Mouse (Mus musculus): ENCODE results near the gene Jph3. TPM values are rescaled to one million over a fixed set of nuclear protein-coding genes. Genes with fewer than 3 reads are reported as not detected.
A peak's percentile ranks its signal among the peaks of the same experiment; 100 is the strongest.

Gene Jph3
- total RNA-seq, 4 experiments from 2014 or later, result 260 to 313 (median 283) TPM

DNA sequence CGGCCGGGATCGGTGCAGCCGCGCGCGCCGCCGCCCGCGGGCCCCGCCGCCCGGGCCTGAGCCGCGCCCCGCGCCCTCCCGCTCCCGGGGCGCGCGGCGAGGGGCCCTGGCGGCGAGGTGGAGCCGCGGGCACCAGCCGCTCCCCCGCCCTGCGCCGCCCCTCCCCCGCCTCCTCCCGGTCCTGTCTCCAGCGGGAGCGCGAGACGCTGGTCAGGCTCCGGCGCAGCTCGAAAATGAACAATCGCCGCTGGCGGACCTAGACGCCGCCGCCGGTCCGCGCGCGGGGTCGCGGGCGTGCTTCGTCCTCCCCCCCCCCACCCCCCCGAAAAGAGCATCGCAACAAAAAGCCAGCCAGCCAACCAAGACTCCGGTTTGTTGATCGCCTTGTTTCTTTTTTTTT lies 747 bp downstream of the Jph3 start:
- no peak for DNase-seq (ENCODE audit: low spot score in 2 of 2)

DNA sequence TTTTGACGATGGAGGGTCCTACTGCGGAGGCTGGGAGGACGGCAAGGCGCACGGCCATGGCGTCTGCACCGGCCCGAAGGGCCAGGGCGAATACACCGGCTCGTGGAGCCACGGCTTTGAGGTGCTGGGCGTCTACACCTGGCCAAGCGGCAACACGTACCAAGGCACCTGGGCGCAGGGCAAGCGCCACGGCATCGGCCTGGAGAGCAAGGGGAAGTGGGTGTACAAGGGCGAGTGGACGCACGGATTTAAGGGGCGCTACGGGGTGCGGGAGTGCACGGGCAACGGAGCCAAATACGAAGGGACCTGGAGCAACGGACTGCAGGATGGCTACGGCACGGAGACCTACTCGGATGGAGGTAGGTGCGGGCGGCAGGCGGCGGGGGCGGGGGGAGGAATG lies 1.2 kb downstream of the Jph3 start:
- no peak for DNase-seq (ENCODE audit: low spot score in 2 of 2)

DNA sequence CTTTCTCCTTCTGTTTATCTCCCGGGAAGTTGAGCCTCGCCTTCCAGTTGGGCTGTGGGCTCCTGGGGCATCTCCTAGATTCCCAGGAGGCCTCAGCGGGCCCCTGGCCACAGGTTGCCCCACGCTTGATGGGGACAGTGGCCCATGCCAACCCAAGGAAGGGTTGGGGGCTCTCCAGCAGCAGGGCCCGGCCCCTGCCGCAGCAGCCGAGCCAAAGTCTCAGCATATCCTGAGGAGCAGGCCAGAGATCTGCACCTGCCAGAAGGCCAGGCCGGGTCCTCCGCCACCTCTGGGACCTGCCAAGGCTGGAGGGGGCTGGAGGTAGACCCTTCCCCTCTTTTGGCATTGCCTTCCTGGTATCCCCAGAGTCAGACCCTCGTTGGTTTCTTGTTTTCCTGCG lies 1.6 kb downstream of the Jph3 start:
- no peak for DNase-seq (ENCODE audit: low spot score in 2 of 2)

DNA sequence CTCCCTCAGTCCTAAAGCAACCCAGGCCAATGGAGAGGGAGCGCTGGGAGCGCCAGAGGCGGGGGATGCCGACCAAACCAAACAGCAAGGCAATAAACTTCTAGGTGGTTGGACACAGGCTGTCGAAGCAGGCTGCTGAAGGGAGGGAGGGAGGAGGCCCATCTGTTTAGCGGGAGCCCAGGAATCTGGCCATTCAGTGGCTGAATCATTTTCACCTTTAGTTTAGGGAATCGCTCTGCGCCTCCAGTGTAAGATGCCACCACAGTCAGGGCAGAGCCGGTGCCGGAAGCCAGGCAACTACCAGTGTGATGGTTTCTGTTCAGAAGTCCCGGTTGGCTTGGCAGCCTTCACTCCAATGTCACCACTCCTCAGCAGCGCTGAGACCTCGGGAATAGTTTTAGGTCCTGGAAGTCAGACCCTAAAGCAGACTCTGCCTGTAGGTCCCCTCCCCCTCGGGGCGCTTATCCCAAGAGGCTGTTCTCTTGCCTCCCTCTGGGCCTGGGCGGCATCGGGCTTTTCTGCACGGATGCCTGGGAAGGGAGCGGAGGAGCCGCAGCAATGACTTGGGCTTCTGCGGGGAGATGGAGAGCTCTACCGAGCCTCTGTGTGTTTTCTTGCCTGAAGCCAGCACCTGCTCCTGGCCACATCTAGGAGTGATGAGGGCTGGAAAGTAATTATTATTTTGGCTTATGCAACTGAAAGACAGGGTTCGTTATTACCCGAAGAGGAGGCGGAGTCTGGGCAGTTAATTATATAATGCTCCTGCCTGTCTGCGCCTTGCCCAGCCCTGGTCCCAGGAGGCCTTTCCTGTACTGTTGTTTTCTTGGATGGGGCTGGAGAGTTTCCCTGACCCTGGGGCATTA lies 2.3 kb downstream of the Jph3 start:
- DNase-seq (ENCODE audit: low spot score in 2 of 2), result peak; percentile 72 to 76

DNA sequence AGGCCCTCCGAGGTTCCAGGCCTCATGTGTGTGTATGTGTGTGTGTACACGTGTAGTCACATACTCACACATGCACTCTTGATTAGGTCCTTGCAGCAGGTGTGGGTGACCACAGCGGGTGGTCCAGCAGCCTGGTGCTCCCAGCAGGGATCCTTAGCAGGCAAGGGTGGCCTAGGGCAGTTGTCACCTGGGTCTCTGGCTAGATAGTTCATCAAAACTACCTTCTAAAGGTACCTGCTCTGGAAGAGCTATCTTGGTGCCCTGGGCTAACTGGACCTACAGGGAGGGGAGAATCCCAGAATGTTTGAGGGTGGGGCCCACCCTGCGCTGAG lies 2.9 kb downstream of the Jph3 start:
- no peak for DNase-seq (ENCODE audit: low spot score in 2 of 2)

DNA sequence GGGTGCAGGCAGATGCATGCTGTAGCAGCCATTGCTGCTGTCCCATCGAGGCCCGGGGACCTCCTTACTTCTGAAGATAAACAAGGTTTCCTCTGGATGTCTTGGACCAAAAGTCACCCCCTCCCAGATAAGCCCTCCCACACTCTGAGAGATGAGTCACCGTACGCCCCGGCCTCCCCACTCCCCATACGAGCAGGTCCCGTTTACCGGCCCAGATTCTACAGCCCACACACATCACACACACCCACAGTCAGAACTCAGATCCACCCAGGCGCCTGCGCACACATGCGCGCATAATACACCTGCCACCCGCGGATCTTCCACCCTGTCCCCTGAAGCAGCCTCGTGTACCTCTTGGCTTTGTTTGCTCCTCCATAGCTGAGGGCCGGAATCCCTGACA lies 4.8 kb downstream of the Jph3 start:
- peak; percentile 61 to 65 for DNase-seq (ENCODE audit: low spot score in 2 of 2)

DNA sequence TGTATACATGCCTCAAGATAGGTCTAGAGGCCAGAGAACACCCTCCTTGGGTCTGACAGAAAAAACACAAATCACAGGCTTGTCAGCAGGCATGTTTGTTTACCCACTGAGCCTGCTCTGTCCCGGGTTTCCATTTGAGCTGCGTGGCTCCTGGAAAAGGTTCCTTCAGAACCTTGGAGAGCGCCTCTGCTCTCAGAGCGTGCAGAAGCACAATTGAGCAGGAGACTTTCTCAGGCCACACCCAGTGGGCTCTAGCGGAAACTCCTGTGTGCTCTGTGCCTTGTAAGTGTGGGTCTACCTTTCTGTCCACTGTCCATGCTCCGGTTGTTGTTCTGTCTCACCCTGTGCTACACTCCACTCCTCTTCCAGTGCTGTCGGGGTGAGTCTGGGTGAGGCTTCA lies 6.8 kb downstream of the Jph3 start:
- no peak for DNase-seq (ENCODE audit: low spot score in 2 of 2)

DNA sequence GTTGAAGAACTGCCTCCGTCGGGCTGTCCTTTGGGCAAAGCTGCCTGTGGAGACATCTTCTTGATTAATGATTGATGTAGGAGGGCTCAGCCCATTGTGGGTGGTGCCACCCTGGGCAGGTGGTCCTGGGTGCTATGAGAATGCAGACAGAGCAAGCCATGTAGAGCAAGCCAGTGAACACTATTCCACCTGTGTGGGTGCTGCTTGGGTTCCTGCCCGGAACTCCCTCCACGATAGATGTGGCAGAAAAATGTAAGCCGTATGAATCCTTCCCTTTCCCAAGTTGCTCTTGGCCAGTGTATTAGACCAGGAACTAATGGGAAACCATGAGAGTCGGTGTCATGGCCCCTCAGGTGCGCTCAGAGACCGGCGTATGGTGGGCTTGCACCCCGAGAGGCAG lies 11.3 kb downstream of the Jph3 start:
- DNase-seq (ENCODE audit: low spot score in 2 of 2), result peak in 1 of 2 experiments; percentile 45

DNA sequence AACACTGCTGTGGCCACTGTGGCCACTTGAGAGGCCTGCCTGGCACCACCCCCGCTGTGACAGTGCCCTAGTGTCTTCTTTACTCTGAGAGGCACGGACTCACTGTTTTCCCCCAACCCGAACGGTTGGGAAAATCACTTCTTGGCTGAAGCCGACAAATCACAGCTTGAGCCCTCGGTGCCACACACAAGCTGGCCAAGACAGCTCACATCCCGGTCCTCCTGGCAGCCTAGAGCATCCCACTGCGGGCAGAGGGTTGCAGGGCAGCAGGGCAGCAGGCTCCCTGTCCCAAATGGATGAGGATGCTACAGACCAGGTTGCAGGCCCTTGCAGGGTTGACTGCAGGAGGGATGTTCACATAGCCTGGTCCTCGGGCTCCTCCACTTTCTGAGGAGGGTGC lies 20.1 kb downstream of the Jph3 start:
- DNase-seq (ENCODE audit: low spot score in 2 of 2), result no peak

DNA sequence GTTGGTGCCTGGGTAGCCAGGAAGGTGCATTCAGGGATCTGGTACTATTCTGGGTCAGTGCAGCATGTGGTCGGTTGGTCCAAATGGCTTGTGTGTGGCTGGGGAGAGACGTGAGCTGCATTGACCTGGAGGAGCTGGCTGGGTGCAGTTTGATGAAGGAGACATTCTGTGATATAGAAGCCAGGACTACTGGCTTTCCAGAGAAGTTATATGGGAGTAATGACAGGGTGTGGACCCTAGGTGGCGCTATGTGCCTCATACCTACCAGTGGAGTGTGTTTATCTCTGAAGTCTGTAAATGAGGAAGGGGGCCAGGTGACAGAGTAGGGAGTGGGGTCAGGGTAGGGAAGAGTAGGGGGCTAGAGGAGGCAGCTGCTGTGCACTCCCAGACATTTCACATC lies 21.1 kb downstream of the Jph3 start:
- DNase-seq (ENCODE audit: low spot score in 2 of 2), result no peak

DNA sequence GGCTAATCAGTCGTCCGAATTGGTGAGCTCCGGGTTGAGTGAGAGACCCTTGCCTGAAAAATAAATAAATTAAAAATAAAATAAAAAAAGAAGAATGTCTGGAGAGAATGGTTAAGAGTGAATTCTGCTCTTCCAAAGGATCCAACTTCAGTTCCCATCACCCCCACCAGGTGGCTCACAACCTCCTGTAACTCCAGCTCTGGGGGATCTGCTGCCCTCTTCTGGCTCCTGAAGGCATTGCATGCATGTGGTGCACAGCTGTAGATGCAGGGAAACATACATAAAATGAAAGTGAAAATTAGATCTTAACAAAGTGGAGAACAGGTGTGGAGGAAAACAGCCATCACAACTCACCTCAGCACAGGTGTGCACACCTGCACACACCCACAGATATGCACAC lies 22.0 kb downstream of the Jph3 start:
- DNase-seq (ENCODE audit: low spot score in 2 of 2), result peak in 1 of 2 experiments; percentile 55

DNA sequence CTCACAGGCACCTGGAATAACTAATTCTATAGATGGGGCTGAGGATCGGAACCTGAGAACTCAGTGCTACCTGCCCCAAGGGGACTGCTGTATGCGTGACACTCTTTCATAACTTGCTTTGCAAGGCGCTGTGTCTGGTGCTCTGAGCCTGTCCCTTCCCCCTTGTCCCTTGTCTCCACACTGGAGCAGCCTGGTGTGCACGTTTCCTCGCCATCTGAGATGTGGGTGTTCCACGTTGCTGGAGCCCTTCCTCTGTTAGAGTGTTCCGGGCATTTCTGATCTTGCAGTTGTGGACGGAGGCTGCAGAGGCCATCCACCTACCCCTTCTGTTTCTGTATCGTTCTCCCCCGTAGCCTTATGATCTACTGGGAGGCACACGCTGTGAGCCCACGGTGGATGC lies 29.0 kb downstream of the Jph3 start:
- DNase-seq (ENCODE audit: low spot score in 2 of 2), result no peak

DNA sequence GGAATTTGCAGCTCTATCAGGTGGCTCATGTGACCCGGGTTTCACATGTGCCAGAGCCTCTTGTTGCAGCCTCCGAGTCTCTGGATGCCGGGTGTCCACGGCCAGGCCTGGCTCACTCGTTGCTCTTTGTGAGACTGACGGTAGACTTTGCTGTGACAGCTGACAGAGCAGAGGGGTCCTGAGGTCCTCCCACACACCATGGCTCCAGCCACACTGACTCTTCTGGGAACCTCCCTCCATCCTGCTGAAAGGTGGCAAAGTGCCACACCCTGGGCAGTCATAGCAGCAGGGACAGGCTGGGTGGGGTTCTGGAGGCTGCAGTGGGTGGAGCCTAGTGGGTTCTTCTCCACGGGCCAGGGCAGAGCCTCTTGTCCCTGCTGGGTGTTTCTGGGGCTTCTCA lies 31.1 kb downstream of the Jph3 start:
- DNase-seq (ENCODE audit: low spot score in 2 of 2), result no peak

DNA sequence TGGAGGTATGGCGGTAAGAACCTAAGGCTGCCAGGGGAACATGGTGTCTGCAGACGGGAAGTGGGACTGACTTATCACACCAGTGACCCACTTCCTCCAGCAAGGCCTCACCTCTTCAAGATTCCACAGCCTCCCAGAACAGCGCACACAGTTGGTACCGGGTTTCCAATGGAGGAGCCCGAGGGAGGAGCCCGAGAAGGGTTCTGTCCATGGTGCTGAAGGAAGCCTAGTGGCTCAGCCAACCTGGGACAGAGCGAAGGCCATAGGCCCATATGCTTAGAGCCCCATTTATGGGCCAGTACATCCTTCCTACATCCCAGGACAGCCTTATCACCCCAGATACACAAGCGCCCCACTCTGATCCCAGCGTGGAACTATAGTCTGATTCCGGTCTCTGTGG lies 32.1 kb downstream of the Jph3 start:
- no peak for DNase-seq (ENCODE audit: low spot score in 2 of 2)

DNA sequence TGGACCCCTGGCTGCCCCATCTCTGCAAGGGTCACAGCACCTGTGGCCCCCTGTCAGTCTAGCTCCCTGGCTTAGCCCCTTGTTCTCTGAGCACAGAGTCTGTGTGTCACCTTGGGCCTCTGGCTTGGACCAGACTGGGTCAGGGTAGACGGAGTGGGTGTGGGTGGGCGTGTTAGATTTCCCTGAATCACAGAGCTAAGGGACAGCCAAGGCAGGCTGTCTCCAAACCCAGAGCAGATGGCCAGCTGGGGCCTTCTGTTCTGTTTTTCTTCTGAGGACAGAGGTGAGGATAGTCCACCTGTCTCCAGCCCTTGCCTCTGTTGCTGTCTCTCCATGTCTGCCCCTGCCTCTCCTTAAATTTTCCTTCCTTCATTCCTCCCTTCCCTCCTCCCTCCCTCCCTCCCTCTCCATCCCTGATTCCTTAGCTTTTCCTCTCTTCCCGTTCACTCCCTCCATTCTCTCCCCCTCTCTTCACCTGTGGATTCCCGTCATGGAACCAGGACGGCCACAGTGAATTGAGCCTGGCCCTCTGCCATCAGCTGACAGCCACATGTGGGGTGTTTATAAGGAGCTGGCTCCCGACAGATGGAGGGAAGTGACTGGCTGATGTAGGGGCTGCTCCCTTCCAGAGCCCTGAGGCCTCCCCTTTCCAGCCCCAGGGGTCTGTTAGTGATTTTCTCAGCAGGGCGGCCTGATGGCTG lies 33.7 kb downstream of the Jph3 start:
- no peak for DNase-seq (ENCODE audit: low spot score in 2 of 2)

DNA sequence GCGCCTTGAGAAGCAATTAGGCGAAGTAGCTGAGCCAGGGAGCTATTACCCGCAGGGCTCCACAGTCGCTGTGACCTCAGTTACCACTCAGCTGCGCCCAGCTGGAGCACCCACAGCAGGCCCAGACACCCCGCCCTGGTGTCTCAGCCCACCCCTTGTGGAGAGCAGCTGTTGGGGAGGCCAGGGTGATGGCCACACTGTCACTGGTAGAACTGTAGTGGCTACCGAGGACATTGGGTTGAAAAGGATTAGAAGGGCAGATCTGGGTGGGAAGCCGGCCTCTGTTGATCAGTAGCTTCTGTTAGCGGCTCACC lies 34.2 kb downstream of the Jph3 start:
- DNase-seq (ENCODE audit: low spot score in 2 of 2), result no peak

DNA sequence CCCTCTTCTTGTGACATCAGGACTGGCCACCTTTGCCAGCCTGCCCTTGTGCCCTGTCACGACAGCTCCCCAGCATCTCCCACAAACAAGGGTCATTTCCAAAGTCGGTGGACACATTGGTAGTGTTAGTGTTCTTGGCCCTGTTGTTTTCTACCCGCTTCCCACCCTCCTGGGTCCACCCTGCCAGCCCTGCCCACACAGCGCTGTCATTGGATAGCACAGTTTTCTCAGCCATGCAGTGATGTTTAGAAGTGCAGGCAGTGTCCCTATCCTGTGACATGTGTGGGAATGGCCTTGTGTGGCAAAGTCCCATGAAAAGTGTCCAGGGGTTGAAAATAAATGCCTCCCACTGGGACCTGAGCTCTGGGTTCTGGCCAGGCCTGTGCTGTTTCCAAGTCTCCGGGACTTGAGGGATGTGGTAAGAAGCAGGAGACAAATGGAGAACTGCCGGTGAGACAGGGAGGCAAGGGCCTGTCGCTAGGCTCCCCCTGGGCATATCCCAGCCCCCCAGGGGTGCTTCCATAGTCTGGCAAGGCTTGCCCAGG lies 36.2 kb downstream of the Jph3 start:
- no peak for DNase-seq (ENCODE audit: low spot score in 2 of 2)

DNA sequence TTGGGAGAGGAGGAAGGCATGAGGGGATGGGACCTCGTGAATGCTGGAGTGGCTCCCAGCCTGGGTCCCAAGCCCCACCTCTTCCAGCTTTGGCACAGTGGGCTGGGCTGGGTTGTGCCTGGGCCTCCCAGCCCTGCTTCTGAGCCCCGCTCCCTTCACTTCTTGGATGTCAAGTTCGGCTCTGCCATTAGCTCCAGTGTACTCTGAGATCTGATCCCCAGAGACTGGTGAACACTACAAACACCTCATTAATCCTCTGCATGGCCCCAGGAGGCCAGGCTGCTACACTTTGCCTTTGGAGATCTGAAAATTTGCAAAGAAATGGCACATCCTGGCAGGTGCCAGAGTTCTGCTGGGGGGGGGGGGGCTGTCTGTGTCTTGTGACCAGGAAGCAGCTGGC lies 39.7 kb downstream of the Jph3 start:
- no peak for DNase-seq (ENCODE audit: low spot score in 2 of 2)

DNA sequence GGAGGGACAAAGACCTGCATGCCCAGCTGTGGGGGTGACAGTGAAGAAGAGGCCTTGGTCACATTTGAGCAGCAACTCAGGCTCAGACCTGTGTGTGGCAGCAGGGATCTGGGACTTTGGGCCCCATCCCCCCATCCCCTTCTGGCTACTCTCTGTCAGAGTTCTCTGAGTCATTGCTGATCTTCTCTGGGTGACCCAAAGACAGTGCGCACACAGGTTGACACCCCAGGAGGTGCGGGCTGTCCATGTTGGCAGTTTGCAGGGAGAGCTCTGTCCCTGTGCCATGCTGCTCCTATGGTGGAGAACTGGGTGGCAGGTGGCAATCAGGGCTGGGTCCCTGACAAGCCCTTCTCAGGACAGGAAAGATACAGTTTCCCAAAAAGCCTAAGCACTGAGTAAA lies 40.2 kb downstream of the Jph3 start:
- no peak for DNase-seq (ENCODE audit: low spot score in 2 of 2)

DNA sequence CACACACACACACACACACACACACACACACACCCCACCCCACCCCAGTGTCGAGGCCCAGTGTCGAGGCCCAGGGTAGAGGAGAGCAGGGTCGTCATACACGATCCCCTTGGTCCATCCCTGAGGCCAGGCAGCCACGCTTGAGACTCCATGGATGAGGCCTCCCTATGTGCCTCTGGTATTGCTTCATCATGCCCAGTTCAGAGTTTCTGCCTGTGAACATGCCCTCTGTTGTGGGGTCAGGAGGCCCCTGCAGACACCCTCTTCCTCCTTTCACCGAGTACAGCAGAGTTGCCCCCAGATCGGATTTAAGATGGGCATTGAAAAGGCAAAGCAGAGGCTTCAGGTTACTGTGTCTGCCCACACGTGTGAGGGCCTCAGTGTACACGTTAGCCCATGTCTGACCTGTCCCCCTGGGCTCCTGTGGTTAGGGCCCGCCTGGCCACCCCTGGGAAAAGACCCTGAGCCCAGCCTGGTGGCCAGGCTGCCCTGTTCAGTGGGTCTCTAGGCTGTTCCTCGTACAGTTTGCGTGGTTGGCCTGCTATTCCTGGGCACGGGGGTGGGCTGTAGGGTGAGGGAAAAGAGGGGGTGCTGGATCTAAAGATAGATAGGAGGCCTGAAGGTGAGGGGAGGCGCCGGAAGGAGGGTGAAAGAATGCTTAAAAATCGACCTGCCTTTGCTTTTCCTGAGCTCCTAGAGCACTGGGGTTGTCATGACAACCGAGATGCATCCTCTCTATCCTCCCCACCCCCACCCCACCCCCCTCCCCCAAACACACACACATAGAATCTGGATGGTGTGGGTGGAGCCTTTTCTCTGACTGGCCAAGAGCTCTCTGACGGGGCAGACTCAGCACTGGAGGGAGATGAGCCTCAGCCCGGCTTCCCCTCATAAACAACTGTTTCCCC lies 41.7 kb downstream of the Jph3 start:
- DNase-seq (ENCODE audit: low spot score in 2 of 2), result no peak

DNA sequence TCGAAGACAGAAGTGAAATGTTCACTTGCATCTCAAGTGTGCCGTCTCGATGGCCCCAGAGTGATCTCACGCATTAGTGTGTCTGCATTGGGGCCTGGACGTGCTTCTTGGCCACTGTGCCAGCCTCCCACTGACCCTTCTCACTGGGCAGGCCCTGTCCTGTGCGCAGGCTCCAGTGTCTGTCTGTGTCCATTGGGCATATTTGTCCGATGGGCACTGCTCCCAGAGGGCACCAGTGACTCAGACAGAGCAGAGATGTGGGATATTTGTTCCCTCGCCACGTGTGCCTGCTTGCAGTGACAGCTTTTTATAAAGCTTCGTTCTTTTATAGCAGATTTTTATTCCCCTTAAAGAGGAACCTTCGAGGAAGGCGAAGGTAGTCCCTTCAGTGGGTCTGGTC lies 44.5 kb downstream of the Jph3 start:
- DNase-seq (ENCODE audit: low spot score in 2 of 2), result no peak

DNA sequence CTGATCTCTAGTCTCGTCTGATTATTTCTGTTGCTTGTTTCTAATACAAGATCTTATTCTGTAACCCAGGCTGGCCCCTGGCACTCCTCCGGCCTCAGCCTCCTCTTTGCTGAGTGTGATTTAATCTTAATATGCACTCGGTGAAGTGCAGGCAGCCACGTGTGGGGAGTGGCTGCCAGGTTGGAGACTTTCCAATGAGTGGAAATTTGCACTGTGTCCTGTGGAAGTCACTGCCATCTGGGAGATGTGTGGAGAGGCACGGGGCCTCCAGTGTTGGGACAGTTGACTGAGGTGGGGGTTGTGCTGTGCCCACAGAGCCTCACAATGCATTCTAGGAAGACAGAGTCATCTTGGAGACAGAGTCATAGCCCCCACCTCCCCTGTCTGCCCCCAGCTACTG lies 53.1 kb downstream of the Jph3 start:
- DNase-seq (ENCODE audit: low spot score in 2 of 2), result no peak

Data from layer of hippocampus, adult 8-10 months (tissue).